Mouse (Mus musculus): ENCODE results near the gene Coq10b.

The Coq10b gene

GRCm38 (mm10) chr1:55092469-55092868 lies 39.9 kb downstream of the Coq10b start:
- in situ Hi-C loops (cut with MboI, MseI), result no loop called here

- in situ Hi-C loops (cut with MboI, MseI), result no loop called here
These were observed 54.5 kb downstream of the Coq10b start for GRCm38 (mm10) chr1:55106919-55107585.

GRCm38 (mm10) chr1:55107644-55108043 lies 55.1 kb downstream of the Coq10b start:
- in situ Hi-C loops (cut with MboI, MseI), result no loop called here

GRCm38 (mm10) chr1:55108473-55108872 lies 55.9 kb downstream of the Coq10b start:
- in situ Hi-C loops (cut with MboI, MseI), result no loop called here

- in situ Hi-C loops (cut with MboI, MseI), result no loop called here
These were observed 56.6 kb downstream of the Coq10b start for GRCm38 (mm10) chr1:55109066-55109766.

Measured in T-helper 17 cell (primary cell).